Mouse (Mus musculus): ENCODE data around the gene Prpf19. TPM values are rescaled to one million over a fixed set of nuclear protein-coding genes. Genes with fewer than 3 reads are reported as not detected.
A peak's percentile ranks its signal among the peaks of the same experiment; 100 is the strongest.

Prpf19 gene
- total RNA-seq (2015), result 34.1 and 36.1 TPM in 2 replicates
- 69.0 and 76.2 TPM in 2 replicates for total RNA-seq (2017)

DNA sequence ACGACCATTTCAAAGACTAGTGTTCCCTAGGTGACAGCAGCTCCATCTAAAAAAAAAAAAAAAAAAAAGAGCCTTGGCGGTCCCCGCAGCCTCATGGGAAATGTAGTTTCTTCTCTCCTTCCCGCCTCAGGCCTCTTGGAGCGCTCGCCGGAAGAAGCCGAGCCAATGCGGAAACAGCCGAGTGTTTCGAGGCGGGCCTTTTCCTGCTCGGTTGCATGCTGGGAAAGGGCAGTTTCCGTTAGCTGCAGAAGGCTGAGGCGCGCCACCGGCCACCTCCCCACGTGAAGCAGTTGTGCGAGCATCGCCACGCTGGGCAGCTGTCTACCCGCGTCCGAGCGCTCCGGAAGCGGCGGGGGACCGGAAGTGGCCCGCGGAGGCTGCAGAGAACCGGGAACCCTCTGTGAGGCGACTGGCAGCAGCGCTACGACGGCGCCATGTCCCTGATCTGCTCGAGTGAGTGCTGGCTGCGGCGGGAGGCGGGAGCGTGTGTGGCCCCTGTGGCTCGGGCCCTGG, at the start of gene Prpf19:
Gene Prpf19, plus strand, starts transcription at position 216 of the 513 bp plus-strand sequence.
- ATAC-seq (ENCODE audit: poor library complexity, severe bottlenecking), result peak; percentile 98

DNA sequence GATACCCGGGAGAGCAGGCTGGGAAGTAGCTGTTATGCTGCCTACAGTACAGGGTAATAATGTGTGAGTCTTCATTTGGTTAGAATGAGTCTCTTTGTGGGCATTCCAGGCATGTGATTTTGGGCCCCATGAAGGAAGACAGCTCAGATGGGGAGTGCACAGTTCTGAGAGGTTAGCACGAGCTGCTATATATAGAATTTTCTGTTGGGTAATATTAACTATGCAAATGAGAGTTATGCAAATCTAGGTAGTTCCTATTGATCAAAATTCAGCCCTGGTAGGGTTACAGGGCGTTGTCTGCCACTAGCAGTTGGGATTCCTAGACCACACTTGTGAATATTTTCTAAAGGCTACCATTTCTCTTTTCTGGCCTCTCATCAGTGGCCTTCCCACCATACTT, 49.6 kb upstream of the Prpf19 start:
- ATAC-seq (ENCODE audit: poor library complexity, severe bottlenecking), result no peak

DNA sequence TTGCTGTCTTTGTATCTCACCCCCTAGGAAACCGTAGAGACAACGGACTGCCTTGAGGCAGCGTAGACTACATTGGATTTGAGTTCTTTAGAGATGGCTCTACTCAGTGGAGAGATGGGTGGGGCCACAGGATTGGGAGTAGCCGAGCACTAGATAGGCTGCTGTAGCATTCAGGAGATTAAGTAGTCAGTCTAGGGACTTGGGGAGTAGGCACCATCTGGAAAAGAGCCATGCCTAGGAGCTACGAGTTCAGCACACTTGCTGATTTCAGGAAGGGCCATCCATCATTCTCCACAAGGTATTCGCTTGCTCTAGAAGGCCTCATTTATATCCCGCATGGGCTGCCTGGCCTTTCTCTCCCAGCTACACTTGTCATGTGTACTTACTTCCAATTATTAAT, 48.9 kb upstream of the Prpf19 start:
- no peak for ATAC-seq (ENCODE audit: poor library complexity, severe bottlenecking)

DNA sequence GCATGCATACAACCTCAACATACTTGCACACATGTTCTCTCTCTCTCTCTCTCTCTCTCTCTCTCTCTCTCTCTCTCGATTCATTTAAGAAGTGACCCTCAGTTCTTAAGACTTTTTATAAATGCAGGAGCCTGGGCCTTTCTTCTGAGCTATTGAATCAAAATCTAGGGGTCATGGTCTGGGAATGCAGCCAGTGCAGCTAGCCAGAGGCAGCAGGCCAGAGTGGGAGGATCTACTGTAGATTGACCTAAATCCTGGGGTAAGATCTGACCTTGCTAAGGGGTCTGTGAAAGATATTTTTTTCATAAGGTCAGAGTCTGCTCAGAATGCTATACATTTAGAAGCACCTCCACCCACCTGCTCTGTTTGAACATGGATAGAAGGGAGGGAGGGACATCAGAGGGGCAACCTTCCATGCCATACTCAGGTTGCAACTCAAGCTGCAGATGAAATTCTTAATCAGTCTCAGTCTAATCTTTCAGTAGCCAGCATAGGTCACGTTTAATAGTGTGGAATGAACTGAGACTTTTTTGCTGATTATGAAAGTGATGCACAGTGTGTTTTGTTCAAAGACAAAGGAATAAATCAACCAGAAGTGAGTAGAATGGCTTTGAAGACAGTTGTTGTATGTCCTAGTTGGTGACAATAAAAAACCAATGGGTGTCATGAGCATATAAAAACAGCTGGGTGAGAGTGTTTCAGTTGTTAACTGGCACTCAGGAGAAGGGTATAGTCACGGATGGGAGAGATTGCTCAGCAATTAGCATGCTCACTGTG, 47.5 kb upstream of the Prpf19 start:
- ATAC-seq (ENCODE audit: poor library complexity, severe bottlenecking), result no peak

DNA sequence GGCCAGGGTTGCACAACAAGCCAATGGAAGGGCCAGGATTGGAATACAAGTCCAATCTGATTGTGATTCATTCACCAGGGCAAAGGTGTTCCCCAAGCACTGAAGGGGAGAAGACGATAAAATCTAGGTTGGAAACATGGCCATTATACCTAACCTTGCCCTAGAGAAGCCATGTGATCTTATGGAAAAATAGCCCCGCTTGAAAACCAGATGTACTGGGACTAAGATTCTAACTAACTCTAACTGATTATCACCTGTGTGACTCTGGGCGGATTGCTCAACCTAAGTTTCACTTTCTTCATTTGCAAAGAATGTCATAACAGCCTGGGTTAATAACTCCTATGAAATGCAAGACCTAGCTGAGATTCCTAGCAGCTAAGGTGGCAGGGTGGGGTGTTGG, 39.6 kb upstream of the Prpf19 start:
- no peak for ATAC-seq (ENCODE audit: poor library complexity, severe bottlenecking)

DNA sequence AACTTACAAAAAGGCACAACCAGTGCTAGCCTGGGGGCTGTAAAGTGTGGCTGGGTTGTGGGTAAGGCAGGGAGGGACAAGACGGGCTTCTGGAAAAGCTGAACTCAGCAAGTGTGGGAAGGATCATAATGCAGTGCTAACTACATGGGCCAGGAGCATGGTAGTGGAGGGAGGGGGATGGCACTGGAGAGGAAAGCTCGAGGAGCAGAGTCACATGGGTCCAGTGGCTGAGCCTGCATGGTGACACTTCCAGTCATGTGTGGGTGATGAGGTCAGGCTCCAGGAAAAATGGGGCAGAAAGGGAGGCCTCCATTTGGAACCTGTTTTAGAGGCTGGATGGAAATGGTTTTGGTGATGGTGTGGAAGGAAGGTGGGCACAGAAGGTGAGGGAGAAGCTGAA, 38.5 kb upstream of the Prpf19 start:
- no peak for ATAC-seq (ENCODE audit: poor library complexity, severe bottlenecking)

DNA sequence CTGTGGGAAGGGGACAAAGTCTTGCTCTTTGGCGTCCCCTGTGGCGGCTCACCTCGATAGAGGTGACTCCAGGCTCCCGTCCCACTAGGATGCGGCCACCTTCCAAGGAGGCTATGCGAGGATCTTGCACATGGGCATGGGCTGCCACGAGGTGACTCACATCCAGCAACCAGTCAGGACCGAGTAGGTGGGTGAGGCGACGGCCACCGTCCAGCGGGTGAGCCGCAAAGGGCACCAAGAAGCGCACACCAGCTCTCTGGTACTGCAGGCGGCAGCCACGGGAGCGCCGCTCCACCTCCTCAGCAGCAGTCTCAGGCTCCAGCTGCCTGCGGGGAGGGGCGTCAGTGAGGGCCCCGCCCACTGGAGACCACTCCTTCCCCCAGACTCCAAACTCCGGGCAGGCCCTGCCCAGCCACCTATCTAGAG, 34.9 kb upstream of the Prpf19 start:
- no peak for ATAC-seq (ENCODE audit: poor library complexity, severe bottlenecking)

DNA sequence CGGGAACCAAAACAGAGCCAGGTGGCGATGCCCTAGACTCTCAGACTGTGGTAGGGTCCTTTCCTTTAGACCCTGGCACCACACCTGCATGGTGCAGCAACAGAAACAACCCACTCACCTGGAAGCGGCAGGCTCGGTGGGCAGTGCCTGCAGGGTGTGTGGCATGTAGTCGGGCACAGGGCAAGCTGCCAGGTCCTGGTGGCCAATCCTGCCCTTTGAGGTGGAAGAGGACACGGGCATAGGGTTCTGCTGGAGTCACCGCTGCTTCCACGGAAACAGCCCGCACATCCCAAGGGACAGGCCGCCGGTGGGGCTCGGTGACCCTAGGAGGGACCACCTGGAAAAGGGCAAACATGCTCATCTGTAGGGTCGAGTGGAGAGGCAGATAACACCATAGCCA, 28.7 kb upstream of the Prpf19 start:
- no peak for ATAC-seq (ENCODE audit: poor library complexity, severe bottlenecking)

DNA sequence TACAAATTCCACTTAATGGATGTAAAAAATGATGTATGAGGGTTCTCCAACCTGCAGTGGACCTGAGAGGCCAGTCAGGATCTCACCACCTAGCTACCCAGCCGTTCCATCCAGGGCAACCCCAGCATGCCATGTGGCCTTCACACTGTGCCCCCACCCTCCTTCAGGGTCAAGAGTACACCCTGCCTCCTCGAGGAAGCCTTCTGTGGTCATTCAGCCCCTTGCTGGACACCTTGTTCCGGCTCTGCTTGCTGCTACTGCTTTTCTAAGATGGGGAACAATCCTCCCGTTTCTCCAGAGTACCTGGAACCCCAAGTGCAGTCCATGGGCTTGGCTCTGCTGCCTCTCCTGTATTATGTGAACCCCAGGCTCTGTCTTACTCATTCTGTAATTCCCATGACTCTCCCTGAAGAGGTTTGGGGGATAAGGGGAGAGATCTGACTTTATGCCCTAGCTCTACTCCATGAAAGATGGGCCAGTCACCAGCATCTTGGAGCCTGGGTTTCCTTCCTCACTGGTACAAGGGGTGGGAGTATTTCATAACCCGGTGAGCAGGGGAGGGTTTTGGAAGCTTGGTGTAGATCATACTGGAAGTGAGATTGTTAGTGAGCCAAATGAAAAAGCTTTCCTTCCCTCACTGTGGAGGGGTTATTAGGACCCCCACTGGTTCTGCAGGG, 26.9 kb upstream of the Prpf19 start:
- no peak for ATAC-seq (ENCODE audit: poor library complexity, severe bottlenecking)

GRCm38 (mm10) chr19:10868623-10869141, 26.3 kb upstream of the Prpf19 start:
- ATAC-seq (ENCODE audit: poor library complexity, severe bottlenecking), result no peak

- ATAC-seq (ENCODE audit: poor library complexity, severe bottlenecking), result no peak; the same call in 1 of the 2 replicates
Observed at GRCm38 (mm10) chr19:10869241-10869885, 25.7 kb upstream of the Prpf19 start.

DNA sequence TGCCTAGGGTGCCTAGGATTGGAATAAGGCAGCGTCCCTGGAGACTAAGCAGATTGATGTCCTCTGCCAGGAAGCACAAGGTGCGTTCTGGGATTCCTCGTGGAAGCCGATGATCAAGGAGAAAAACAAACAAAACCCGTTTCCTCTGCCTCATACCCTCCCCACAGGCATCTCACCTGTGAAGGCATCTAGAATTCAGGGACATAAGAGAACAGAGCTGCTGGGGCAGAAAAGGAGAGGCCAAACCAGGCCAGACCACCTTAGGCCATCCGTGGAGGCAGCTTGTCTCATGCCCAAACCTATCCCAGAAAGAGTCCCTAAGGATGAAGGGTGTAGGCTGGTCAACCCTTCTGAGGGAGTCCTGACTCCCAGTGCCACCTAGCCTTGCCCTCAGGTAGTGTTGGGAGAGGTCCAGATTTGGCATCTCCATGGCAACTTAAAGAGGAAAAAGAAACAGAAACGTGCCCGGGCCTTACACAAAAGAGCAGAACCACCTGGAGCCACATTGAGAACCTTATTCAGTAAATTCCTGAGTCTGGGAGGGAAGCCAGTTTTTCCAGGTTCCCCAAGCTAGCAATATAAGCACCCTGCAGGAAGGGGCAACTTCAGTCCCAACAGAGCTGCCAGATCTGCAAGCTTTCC, 25.0 kb upstream of the Prpf19 start, which contains the start of gene Tmem132a:
Gene Tmem132a, minus strand, starts transcription at position 55 of the 642 bp plus-strand sequence.
- ATAC-seq (ENCODE audit: poor library complexity, severe bottlenecking), result no peak

- ATAC-seq (ENCODE audit: poor library complexity, severe bottlenecking), result no peak
Observed at GRCm38 (mm10) chr19:10870676-10871075, 24.4 kb upstream of the Prpf19 start.

DNA sequence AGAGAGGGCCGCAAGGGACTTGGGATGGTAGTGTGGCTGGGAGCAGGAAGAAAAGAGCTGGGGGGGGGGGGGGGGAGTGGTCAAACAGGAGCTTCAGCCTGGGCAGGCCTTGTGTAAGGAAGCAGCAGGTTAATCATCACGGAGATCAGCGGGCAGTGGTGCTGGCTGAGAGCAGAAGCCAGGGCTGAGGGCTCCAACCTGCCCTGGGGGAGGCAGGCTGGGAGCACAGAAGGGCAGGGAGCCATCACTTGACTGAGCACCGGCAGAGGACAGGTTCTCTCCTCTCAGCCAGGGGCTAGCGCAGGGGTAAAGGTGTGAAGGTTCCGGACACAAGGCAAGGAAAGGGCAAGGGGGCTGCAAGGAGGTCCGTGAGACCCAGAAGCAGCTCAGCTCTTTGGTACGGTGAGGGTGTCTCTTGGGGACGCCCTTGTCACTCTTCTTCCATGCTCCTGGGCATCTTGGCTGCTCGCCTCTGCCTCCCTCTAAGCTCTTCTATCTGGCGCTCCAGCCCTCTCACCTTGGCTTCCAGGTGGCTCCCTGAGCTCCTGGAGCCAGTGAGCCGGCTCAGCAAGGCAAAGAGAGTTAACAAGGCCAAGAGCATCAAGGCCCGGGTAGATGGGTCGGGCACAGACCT, 23.6 kb upstream of the Prpf19 start:
- no peak for ATAC-seq (ENCODE audit: poor library complexity, severe bottlenecking)

DNA sequence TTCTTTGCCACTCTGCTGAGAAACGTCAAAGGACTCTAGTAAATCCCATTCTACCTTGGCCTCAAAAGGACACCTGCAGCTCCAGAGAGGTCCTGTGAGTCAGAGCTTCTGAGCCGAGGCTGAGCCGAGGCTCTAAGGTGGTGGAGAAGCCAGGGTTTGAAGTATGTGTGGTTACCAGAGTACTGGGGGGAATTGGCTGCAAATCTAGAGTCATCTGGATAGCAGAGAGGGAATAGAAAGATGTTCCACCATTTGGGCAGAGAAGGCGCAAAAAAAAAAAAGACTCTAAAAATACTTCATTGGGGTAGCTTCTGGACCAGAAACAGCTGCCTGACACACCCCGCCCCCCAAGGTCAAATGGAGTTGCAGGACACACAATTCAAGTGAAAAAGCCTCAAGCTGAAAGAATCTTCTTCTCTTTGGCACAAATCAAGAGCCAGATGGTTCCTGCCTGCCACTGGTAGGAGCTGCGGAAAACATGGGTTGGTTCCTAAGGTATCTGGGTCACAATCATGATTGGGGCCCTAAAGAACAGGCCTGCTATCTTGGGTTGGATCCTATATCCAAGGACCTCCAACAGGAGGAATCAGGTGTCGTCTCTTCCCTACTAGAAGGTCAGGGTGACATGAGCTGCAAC, 16.7 kb upstream of the Prpf19 start:
- ATAC-seq (ENCODE audit: poor library complexity, severe bottlenecking), result no peak

DNA sequence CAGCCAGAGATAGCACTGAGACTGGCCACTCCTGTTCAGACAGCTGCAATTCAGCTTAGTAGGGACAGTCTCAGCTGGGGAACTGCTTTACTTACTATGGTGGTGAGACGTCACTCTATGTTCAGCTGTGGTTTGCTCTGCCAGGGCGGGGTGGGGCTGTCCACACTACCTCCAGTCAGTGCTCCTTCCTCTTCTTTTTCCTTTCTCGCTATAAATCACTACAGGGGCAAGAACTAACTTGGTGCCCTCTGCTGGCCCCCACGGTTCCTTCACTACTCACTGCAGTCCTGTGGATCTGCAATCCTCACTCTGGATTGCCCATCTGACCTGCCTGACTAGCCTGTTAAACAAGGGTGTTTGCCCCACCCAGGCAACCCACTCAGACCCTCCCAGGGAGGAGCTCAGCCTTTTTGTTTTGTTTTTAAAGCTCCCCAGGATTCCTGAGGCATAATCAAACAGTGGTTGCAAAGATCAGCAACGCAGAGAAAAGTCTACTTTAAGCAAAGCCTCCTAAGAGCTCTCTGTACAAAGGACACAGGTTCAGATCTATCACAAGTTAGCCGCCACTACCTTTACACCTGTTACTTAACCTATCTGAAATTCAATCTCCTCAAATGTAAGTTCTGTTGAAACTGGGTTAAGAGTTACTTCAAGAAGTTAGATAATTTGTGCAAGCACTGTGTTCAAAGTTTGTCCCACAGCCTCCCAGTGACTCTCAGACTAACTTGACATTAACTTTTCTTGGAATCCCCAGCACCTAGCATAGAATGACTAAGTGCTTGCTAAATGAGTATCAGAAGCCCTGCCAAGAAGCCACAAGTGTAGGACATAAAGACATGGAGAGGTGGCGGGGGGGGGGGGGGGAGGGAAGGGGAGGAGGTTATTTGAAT, 14.7 kb upstream of the Prpf19 start:
- peak; percentile 92 for ATAC-seq (ENCODE audit: poor library complexity, severe bottlenecking)

GRCm38 (mm10) chr19:10880975-10881425, 14.0 kb upstream of the Prpf19 start:
- no peak for ATAC-seq (ENCODE audit: poor library complexity, severe bottlenecking)

GRCm38 (mm10) chr19:10881426-10882154, 13.4 kb upstream of the Prpf19 start, which contains the start of gene Tmem109:
Gene Tmem109 (minus strand): TSS chr19:10882001.
- peak; percentile 68 for ATAC-seq (ENCODE audit: poor library complexity, severe bottlenecking)

Measured in megakaryocyte, adult 5-6 weeks (primary cell).